Comparison of ENCODE assay signal across 24 mouse cellular contexts in genomic region chr10:6134091-6134490, GRCm38 (mm10).
DNase-seq lines count a peak whose midpoint lies in the region; TF ChIP-seq lines count a peak whose summit lies in the region.
"Had no signal": no experiment of that assay in that cellular context is flagged by ENCODE, and none has a peak within 500 bp of the region (broad histone marks: within the 10 kb centered on the region; RNA-seq: fewer than 3 reads in every experiment).

No protein-coding gene starts in this region.

- DNase-seq in ES-CJ7 (ENCODE audit: low read depth, low spot score), result peak; percentile 59
- peak; percentile 20 for DNase-seq in ES-E14 (ENCODE audit: low read depth, low spot score)
- DNase-seq in R1 (ENCODE audit: low read depth, low spot score), result peak; percentile 81
- DNase-seq in ZHBTc4 (ENCODE audit: low read depth, low spot score), result peak; percentile 71
- DNase-seq in adrenal gland, postnatal 36 days, result no peak
- no peak for DNase-seq in forebrain, embryonic 10.5 days (ENCODE audit: extremely low spot score, low spot score)
- no peak for DNase-seq in adrenal gland, postnatal 4 days (ENCODE audit: low spot score in 2 of 2)
- no peak for DNase-seq in lung, postnatal 10 days
- DNase-seq: adrenal gland, adult 2 months; adrenal gland, adult 8-10 months; adrenal gland, postnatal 10 days; adrenal gland, postnatal 14 days; adrenal gland, postnatal 25 days; B cell, adult 2 months; cerebellum, adult 11 months; cerebellum, adult 11-12 months; cerebellum, adult 18-20 months; cerebellum, adult 2 months; cerebellum, adult 8-10 months; cerebellum, adult 9-10 months; cerebellum, adult 9-11 months; cerebellum, postnatal 10 days had no signal

- H3K9me3 ChIP-seq in ES-E14 (ENCODE audit: control insufficient read depth, insufficient read depth, low read depth, low read length), result no peaks in the 10 kb centered on the region
- no peaks in the 10 kb centered on the region for H3K9me3 ChIP-seq in forebrain, embryonic 10.5 days
- H3K9me3 ChIP-seq: G1E had no signal

- H3K4me1 ChIP-seq in ES-E14 (ENCODE audit: control insufficient read depth in 2 of 2, insufficient read depth in 2 of 2, low read length in 2 of 2, poor library complexity in 1 of 2), result peaks cover 0 to 1% of the 10 kb centered on the region in 2 experiments; a peak in 1 of 4 replicates
- H3K4me1 ChIP-seq in forebrain, embryonic 10.5 days, result no peaks in the 10 kb centered on the region

- H3K27me3 ChIP-seq in forebrain, embryonic 10.5 days (ENCODE audit: poor library complexity, severe bottlenecking), result no peaks in the 10 kb centered on the region
- H3K27me3 ChIP-seq: CH12.LX had no signal

- H3K36me3 ChIP-seq in ES-E14 (ENCODE audit: control insufficient read depth, insufficient read depth, low read length, poor library complexity, severe bottlenecking), result no peaks in the 10 kb centered on the region
- H3K36me3 ChIP-seq in forebrain, embryonic 10.5 days (replicated peaks), result no peaks in the 10 kb centered on the region
- H3K36me3 ChIP-seq: G1E had no signal

- no peak overlapping the region for H3K27ac ChIP-seq in ES-E14 (ENCODE audit: insufficient read depth, low read depth, low read length, poor library complexity, severe bottlenecking)
- no peak overlapping the region for H3K27ac ChIP-seq in forebrain, embryonic 10.5 days

- H3K9ac ChIP-seq in ES-E14 (ENCODE audit: insufficient read depth, low read depth, low read length, poor library complexity, severe bottlenecking), result no peak overlapping the region

- H3K4me3 ChIP-seq in ES-E14 (ENCODE audit: insufficient read depth in 1 of 2, low read depth in 1 of 2, low read length in 2 of 2, poor library complexity in 1 of 2, severe bottlenecking in 1 of 2), result no peak overlapping the region
- no peak overlapping the region for H3K4me3 ChIP-seq in forebrain, embryonic 10.5 days

- in situ Hi-C loops in ES-E14 (cut with MboI; ENCODE audit: low sequenced_read_pairs in 2 of 2, unreplicated experiment in 2 of 2), result no loop called here

TF ChIP-seq in ES-E14, 5 proteins besides CTCF, POLR2A, EP300 and RAD21:
- TF ChIP-seq ZC3H11A (IDR thresholded peaks at IDR 0.05; ENCODE audit: borderline replicate concordance, low read depth, low read length), result no peak
- no peak for TF ChIP-seq MAFK (IDR thresholded peaks at IDR 0.05; ENCODE audit: insufficient read depth, low read depth, low read length)

Comparison
In these comparisons a context has a peak if more than half of its experiments do, and no peak if none do; other contexts are left out.
1. DNase-seq: peak in ES-CJ7 (single experiment), ES-E14 (single experiment), R1 (single experiment) and ZHBTc4 (single experiment); none in adrenal gland, postnatal 36 days (0 of 2), forebrain, embryonic 10.5 days (single experiment), adrenal gland, postnatal 4 days (0 of 2) and lung, postnatal 10 days (single experiment).